15 mouse cellular contexts compared by ENCODE assay signal in genomic region chr2:51844831-51845230, GRCm38 (mm10).
DNase-seq lines count a peak whose midpoint lies in the region; ATAC-seq lines count a peak whose summit lies in the region.
"Had no signal": no experiment of that assay in that cellular context is flagged by ENCODE, and none has a peak within 500 bp of the region (broad histone marks: within the 10 kb centered on the region; RNA-seq: fewer than 3 reads in every experiment).

No protein-coding gene starts in this region.

- no peak overlapping the region for H3K27ac ChIP-seq in midbrain, embryonic 11.5 days (ENCODE audit: low read depth, low read length)
- no peak overlapping the region for H3K27ac ChIP-seq in midbrain, embryonic 15.5 days
- H3K27ac ChIP-seq in intestine, embryonic 15.5 days = no peak overlapping the region
- H3K27ac ChIP-seq in hindbrain, embryonic 13.5 days = no peak overlapping the region
- H3K27ac ChIP-seq: heart, embryonic 15.5 days; lung, embryonic 15.5 days had no signal

- H3K9ac ChIP-seq in midbrain, embryonic 11.5 days (ENCODE audit: low read length) = no peak overlapping the region
- H3K9ac ChIP-seq in midbrain, embryonic 15.5 days = no peak overlapping the region
- no peak overlapping the region for H3K9ac ChIP-seq in intestine, embryonic 15.5 days
- H3K9ac ChIP-seq in hindbrain, embryonic 13.5 days = no peak overlapping the region
- H3K9ac ChIP-seq: heart, embryonic 15.5 days; lung, embryonic 15.5 days had no signal

- no peak overlapping the region for H3K4me2 ChIP-seq in midbrain, embryonic 11.5 days
- H3K4me2 ChIP-seq in midbrain, embryonic 15.5 days = no peak overlapping the region
- H3K4me2 ChIP-seq in intestine, embryonic 15.5 days (replicated peaks) = no peak overlapping the region
- H3K4me2 ChIP-seq in hindbrain, embryonic 13.5 days = no peak overlapping the region
- H3K4me2 ChIP-seq: heart, embryonic 15.5 days; lung, embryonic 15.5 days had no signal

- H3K9me3 ChIP-seq in midbrain, embryonic 11.5 days (ENCODE audit: control insufficient read depth, low read length) = no peaks in the 10 kb centered on the region
- no peaks in the 10 kb centered on the region for H3K9me3 ChIP-seq in midbrain, embryonic 15.5 days
- H3K9me3 ChIP-seq in intestine, embryonic 15.5 days = no peaks in the 10 kb centered on the region
- no peaks in the 10 kb centered on the region for H3K9me3 ChIP-seq in hindbrain, embryonic 13.5 days
- H3K9me3 ChIP-seq: heart, embryonic 15.5 days; lung, embryonic 15.5 days had no signal

- H3K4me1 ChIP-seq in midbrain, embryonic 11.5 days (ENCODE audit: control insufficient read depth, insufficient read depth, low read length) = no peaks in the 10 kb centered on the region
- H3K4me1 ChIP-seq in midbrain, embryonic 15.5 days = peaks cover 17% of the 10 kb centered on the region
- H3K4me1 ChIP-seq in intestine, embryonic 15.5 days (replicated peaks) = no peaks in the 10 kb centered on the region
- H3K4me1 ChIP-seq in hindbrain, embryonic 13.5 days (replicated peaks) = peaks cover 19% of the 10 kb centered on the region
- H3K4me1 ChIP-seq: heart, embryonic 15.5 days; lung, embryonic 15.5 days had no signal

- intact Hi-C loops in heart, postnatal 14 days (cut with DNase I) = no loop called here

- H3K4me3 ChIP-seq in midbrain, embryonic 11.5 days (ENCODE audit: low read depth, low read length) = no peak overlapping the region
- no peak overlapping the region for H3K4me3 ChIP-seq in midbrain, embryonic 15.5 days
- H3K4me3 ChIP-seq in intestine, embryonic 15.5 days (replicated peaks) = no peak overlapping the region
- H3K4me3 ChIP-seq in hindbrain, embryonic 13.5 days = no peak overlapping the region
- H3K4me3 ChIP-seq: heart, embryonic 15.5 days; lung, embryonic 15.5 days had no signal

- 74% methylated on average over 8 of the region's 8 CpGs for WGBS in midbrain, embryonic 11.5 days
- WGBS in midbrain, embryonic 15.5 days = 86% methylated on average over 8 of the region's 8 CpGs
- 70% methylated on average over 8 of the region's 8 CpGs for WGBS in intestine, embryonic 15.5 days
- 76% methylated on average over 8 of the region's 8 CpGs for WGBS in hindbrain, embryonic 13.5 days

- H3K36me3 ChIP-seq in midbrain, embryonic 11.5 days (ENCODE audit: control insufficient read depth, insufficient read depth, low read length) = no peaks in the 10 kb centered on the region
- no peaks in the 10 kb centered on the region for H3K36me3 ChIP-seq in midbrain, embryonic 15.5 days (replicated peaks)
- H3K36me3 ChIP-seq in intestine, embryonic 15.5 days = no peaks in the 10 kb centered on the region
- no peaks in the 10 kb centered on the region for H3K36me3 ChIP-seq in hindbrain, embryonic 13.5 days
- H3K36me3 ChIP-seq: heart, embryonic 15.5 days; lung, embryonic 15.5 days had no signal

- DNase-seq in frontal cortex, postnatal 36 days (ENCODE audit: low spot score in 2 of 2) = no peak
- DNase-seq in midbrain, embryonic 11.5 days (ENCODE audit: low spot score, missing footprints) = peak; percentile 69
- peak; percentile 8 to 20 for DNase-seq in heart, postnatal 14 days
- DNase-seq in skeletal muscle tissue, adult 2 months (ENCODE audit: low read depth, low spot score) = peak; percentile 47
- DNase-seq: adrenal gland, postnatal 10 days; kidney, postnatal 4 days; liver; thymus, postnatal 25 days had no signal

- ATAC-seq in frontal cortex, adult (ENCODE audit: low TSS enrichment) = peak; percentile 45; the same call in 1 of the 2 replicates
- no peak for ATAC-seq in midbrain, embryonic 11.5 days (ENCODE audit: low FRiP score)
- ATAC-seq in midbrain, embryonic 15.5 days (replicated peaks) = no peak
- no peak for ATAC-seq in intestine, embryonic 15.5 days
- no peak for ATAC-seq in hindbrain, embryonic 13.5 days (ENCODE audit: low FRiP score)
- ATAC-seq: forebrain, embryonic 14.5 days had no signal

- H3K27me3 ChIP-seq in midbrain, embryonic 11.5 days (ENCODE audit: control insufficient read depth, insufficient read depth, low read length) = no peaks in the 10 kb centered on the region
- H3K27me3 ChIP-seq in midbrain, embryonic 15.5 days (replicated peaks) = no peaks in the 10 kb centered on the region
- no peaks in the 10 kb centered on the region for H3K27me3 ChIP-seq in intestine, embryonic 15.5 days (replicated peaks)
- H3K27me3 ChIP-seq in hindbrain, embryonic 13.5 days = no peaks in the 10 kb centered on the region
- H3K27me3 ChIP-seq: heart, embryonic 15.5 days; lung, embryonic 15.5 days had no signal

Comparison
In these comparisons a context has a peak if more than half of its experiments do, and no peak if none do; other contexts are left out.
1. DNase-seq: peak in midbrain, embryonic 11.5 days (single experiment), heart, postnatal 14 days (2 of 2) and skeletal muscle tissue, adult 2 months (single experiment); none in frontal cortex, postnatal 36 days (0 of 2).